Mouse (Mus musculus) stomach, postnatal 0 days (tissue): ENCODE measurements around the gene Lrrc47.

ENCODE experiments used
- CTCF ChIP-seq: IDR thresholded peaks from 2 replicates; pipeline ENCODE4 v1.5.1; 2016; ENCODE audit warnings: antibody characterized with exemption, low read depth, mild to moderate bottlenecking, moderate library complexity
- EP300 ChIP-seq: optimal IDR thresholded peaks from 2 replicates; pipeline ENCODE3; 2016; ENCODE audit warnings: antibody characterized with exemption

DNA sequence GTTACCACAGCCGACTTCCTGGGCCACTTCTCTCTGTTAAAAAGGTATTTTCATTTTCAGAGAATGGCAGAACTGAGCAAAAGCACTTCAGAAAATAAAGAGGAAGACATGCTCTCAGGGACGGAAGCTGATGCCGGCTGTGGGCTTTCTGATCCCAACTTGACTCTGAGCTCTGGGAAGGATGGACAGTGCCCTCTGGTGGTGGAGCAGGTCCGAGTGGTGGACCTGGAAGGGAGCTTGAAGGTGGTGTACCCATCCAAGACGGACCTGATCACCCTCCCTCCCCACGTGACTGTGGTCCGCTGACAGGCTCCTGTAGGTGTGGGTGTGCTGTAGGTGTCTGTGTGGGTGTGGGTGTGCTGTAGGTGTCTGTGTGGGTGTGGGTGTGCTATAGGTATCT, 8.0 kb downstream of the Lrrc47 start:
- TF ChIP-seq EP300, result no peak
- TF ChIP-seq CTCF, result peak; percentile 76
